Mouse (Mus musculus): ENCODE data around the gene Abcc4.

DNA sequence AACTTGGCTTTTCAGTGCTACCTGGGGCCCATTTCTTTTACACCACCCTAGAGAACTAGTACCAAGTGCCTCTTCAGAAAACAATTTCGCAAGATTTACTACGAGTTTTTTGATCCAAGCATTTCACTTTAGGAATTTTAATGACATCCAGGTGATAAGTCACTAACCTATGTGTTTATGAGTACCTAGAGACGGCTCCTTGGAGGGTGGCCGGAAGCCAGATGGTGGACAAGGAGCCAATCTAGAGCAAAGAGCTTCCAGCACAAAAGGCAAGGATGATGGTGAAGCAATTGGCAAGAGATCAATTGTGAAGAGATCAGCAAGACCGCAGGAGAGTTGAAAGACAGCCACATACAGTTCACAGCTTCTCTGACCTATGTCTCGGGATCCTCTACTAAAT is 8.7 kb upstream of the Abcc4 start:
- no peak for TF ChIP-seq CTCF (IDR thresholded peaks at IDR 0.05; ENCODE audit: extremely low read depth, insufficient read depth, low read length)
- no peak for TF ChIP-seq POLR2A (IDR thresholded peaks at IDR 0.05; ENCODE audit: extremely low read depth, insufficient read depth, low read length)
